Mouse (Mus musculus): Measurements from ENCODE around the gene Tnfrsf8.

DNA sequence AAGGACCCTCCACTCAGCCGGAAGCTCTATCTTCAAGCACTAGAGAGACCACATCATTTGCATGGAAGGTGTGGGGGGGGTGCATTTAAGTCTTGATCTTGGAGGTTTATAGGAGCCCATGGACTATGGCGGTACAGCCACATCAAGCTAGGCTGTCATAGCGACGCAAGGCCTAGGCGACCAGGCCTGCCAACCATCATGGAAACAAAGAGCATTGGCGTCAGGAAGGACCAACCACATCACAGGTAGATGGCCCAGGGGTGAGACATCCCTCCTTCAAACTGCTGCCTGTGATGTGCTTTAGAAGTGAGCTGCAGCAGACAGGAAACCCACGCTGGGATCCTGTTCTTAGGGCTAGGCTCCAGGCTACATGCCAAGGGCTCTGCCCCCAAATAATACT is 78.9 kb downstream of the Tnfrsf8 start:
- no peak for TF ChIP-seq ZNF384 (IDR thresholded peaks at IDR 0.05; ENCODE audit: low read depth, low read length)
- no peak for TF ChIP-seq HCFC1 (IDR thresholded peaks at IDR 0.05; ENCODE audit: borderline replicate concordance, insufficient read depth, low read length)
- no peak for TF ChIP-seq ZC3H11A (IDR thresholded peaks at IDR 0.05; ENCODE audit: borderline replicate concordance, low read depth, low read length)
- TF ChIP-seq CHD2 (IDR thresholded peaks at IDR 0.05; ENCODE audit: low read depth, low read length): no peak
- TF ChIP-seq MAFK (IDR thresholded peaks at IDR 0.05; ENCODE audit: insufficient read depth, low read depth, low read length): no peak
